Mouse (Mus musculus) lung, postnatal 0 days (tissue): Measurements from ENCODE around the gene Kcnc4.

Experiments used
- CTCF ChIP-seq: IDR thresholded peaks from 2 replicates; pipeline ENCODE4 v1.5.1; 2016; ENCODE audit warnings: antibody characterized with exemption, mild to moderate bottlenecking
- EP300 ChIP-seq: IDR thresholded peaks from 2 replicates; pipeline ENCODE4 v1.6.1; 2016; ENCODE audit warnings: antibody characterized with exemption, mild to moderate bottlenecking, control low read depth

DNA sequence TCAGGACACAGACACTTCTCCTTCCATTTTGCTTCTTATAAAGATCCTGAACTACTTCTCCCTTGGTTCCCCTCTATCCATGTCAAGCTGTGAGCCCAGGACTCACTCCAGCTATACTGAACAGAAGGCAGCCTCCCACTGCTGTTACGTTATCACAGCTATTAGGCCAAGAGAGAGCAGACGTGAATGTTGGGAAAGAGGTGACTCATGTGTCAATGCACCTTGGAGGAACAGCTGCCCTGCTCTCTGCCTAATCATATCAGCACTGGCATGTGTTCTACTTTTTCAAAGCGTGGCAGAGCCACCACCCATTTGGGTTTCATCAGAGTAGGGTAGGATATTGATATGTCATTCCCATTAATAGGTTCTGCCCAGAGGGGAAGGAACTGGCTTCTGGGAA, 12.5 kb downstream of the Kcnc4 start:
- TF ChIP-seq CTCF = no peak
- no peak for TF ChIP-seq EP300
